Mouse (Mus musculus): Measurements from ENCODE around the gene Aars2. TPM values are rescaled to one million over a fixed set of nuclear protein-coding genes. Genes with fewer than 3 reads are reported as not detected.

Gene Aars2
- polyA plus RNA-seq, 1 experiment from 2014 or later: 25.7 TPM

- no peaks in the 10 kb centered on the region for H3K9me3 ChIP-seq
- H3K9ac ChIP-seq: no peak overlapping the region
- H3K4me1 ChIP-seq: peaks cover 21% of the 10 kb centered on the region
- peaks cover 90% of the 10 kb centered on the region for H3K27me3 ChIP-seq
- ATAC-seq (ENCODE audit: insufficient number of reproducible peaks, insufficient read depth, low FRiP score, low TSS enrichment): no peak
- 19% methylated on average over 1 of the region's 1 CpGs for WGBS
- no peak overlapping the region for H3K4me2 ChIP-seq (replicated peaks)
- H3K27ac ChIP-seq: no peak overlapping the region
- H3K4me3 ChIP-seq: no peak overlapping the region
- H3K36me3 ChIP-seq: peaks cover 8% of the 10 kb centered on the region
These were observed 36.5 kb downstream of the Aars2 start for GRCm38 (mm10) chr17:45543115-45543514.

GRCm38 (mm10) chr17:45544001-45544872 is 37.6 kb downstream of the Aars2 start:
- WGBS: 6% methylated on average over 24 of the region's 24 CpGs
- H3K4me3 ChIP-seq: peak overlapping the region; percentile 19
- H3K9me3 ChIP-seq: no peaks in the 10 kb centered on the region
- peak overlapping the region; percentile 33 for H3K4me2 ChIP-seq (replicated peaks)
- peaks cover 29% of the 10 kb centered on the region for H3K4me1 ChIP-seq
- peaks cover 85% of the 10 kb centered on the region for H3K27me3 ChIP-seq
- H3K9ac ChIP-seq: 0 out of 2 replicates have a peak overlapping the region, but pooled peaks have one; percentile 24
- no peak overlapping the region for H3K27ac ChIP-seq
- H3K36me3 ChIP-seq: peaks cover 8% of the 10 kb centered on the region
- no peak for ATAC-seq (ENCODE audit: insufficient number of reproducible peaks, insufficient read depth, low FRiP score, low TSS enrichment)

DNA sequence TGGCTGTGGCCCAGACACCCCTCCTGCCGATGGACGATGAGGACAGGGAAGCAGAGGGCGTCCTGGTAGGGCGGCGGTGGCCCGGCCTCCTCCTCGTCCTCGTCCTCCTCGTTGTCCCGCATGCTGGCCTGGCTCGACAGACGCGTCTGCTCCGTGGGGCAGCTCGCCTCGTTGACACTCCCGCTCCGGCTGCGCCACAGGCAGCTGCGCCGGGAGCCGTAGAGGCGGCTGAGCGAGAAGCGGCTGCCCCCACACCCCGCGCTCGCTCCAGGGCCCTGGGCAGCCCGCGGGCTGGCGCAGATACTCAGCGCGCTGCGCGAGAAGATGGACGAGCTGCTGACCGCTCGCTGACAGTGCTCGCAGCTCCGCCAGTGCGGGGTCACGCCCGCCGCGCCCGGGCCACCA is 38.2 kb downstream of the Aars2 start:
- H3K27me3 ChIP-seq: peaks cover 79% of the 10 kb centered on the region
- 0 out of 2 replicates have a peak overlapping the region, but pooled peaks have one; percentile 24 for H3K9ac ChIP-seq
- peak overlapping the region; percentile 33 for H3K4me2 ChIP-seq (replicated peaks)
- peak overlapping the region; percentile 19 for H3K4me3 ChIP-seq
- 10% methylated on average over 46 of the region's 46 CpGs for WGBS
- peaks cover 29% of the 10 kb centered on the region for H3K4me1 ChIP-seq
- no peaks in the 10 kb centered on the region for H3K9me3 ChIP-seq
- H3K27ac ChIP-seq: no peak overlapping the region
- peaks cover 8% of the 10 kb centered on the region for H3K36me3 ChIP-seq
- ATAC-seq (ENCODE audit: insufficient number of reproducible peaks, insufficient read depth, low FRiP score, low TSS enrichment): no peak

DNA sequence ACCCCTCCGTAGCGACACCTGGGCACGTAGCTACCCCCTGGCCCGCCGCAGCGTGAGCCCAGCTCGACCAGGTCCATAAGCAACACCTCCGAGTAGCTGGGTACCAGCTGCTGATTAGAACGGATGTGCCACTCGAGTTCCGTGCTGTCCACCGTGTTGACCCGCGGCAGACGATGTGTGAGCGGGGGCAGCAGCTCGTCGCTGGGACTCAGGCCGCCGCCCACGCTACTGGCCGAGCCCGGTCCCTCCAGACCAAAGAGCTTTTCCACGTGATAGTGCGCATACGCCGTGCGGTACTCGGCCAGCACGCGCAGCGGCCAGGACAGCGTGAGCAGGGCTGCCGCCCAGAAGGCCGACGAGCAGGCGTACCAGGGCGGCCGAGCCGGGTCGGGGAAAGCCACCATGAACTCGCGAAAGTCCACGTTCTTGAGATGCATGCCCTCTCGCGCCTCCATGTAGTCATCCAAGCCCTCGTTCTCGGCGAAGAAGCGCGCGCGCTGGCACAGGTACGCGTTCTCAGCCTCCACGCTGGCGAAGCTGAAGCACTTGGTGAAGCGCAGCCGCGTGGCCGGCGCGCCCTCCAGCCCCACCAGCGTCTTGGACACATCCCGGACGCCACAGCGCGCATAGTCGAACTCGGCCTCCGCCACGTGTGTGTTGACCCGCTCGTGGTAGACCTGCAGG is 38.8 kb downstream of the Aars2 start:
- Histone ChIP-seq H3K4me3 (peak overlapping the region; percentile 19), H3K36me3 (peaks cover 8% of the 10 kb centered on the region), H3K27ac (no peak overlapping the region), H3K9ac (peak overlapping the region; percentile 24; the same call in 1 of the 2 replicates), H3K27me3 (peaks cover 74% of the 10 kb centered on the region), H3K4me1 (peaks cover 34% of the 10 kb centered on the region), H3K9me3 (no peaks in the 10 kb centered on the region), H3K4me2 (replicated peaks) (peak overlapping the region; percentile 33)
- 8% methylated on average over 74 of the region's 74 CpGs for WGBS
- ATAC-seq (ENCODE audit: insufficient number of reproducible peaks, insufficient read depth, low FRiP score, low TSS enrichment): no peak

GRCm38 (mm10) chr17:45546941-45547340 is 40.3 kb downstream of the Aars2 start:
- H3K27me3 ChIP-seq: peaks cover 65% of the 10 kb centered on the region
- H3K4me3 ChIP-seq: 0 out of 2 replicates have a peak overlapping the region, but pooled peaks have one; percentile 6
- H3K9ac ChIP-seq: no peak overlapping the region
- H3K27ac ChIP-seq: no peak overlapping the region
- no peak for ATAC-seq (ENCODE audit: insufficient number of reproducible peaks, insufficient read depth, low FRiP score, low TSS enrichment)
- peaks cover 34% of the 10 kb centered on the region for H3K4me1 ChIP-seq
- H3K4me2 ChIP-seq (replicated peaks): no peak overlapping the region
- WGBS: 66% methylated on average over 16 of the region's 16 CpGs
- H3K9me3 ChIP-seq: no peaks in the 10 kb centered on the region
- peaks cover 8% of the 10 kb centered on the region for H3K36me3 ChIP-seq

DNA sequence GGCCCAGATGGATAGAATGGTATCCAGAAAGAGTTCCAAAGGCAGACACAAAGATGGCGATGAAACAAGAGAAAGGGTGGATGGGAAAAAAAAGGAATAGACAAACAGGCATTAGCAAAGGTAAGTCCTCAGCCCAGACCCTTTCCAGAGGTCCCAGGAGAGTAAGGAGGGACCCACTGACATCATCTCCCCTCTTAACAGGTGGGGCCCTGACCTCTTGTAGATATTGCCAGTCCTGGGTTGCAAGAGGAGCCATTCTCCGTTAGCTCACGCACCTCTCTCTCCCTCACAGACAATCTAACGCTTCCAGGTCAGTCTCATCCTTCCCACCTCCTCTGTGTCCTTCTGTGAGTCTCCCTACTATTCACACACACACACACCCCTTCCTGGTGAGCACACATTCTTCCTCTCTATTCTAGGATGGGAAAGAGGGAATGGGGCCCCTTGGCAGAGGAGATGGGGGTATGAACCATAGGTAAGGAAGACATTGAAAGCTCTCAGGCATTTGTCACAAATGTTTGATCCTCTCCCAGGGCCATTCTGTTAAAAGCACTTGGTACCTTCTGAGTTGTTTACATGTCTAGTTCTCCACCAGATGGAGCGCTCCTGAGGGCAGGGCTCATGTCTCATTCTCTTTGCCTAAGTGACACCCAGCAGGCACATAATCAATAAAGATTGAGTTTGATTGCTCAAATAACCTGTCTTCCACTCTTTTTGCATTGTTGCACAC is 41.0 kb downstream of the Aars2 start:
- no peaks in the 10 kb centered on the region for H3K9me3 ChIP-seq
- H3K4me1 ChIP-seq: peaks cover 34% of the 10 kb centered on the region
- no peak overlapping the region for H3K9ac ChIP-seq
- 79% methylated on average over 5 of the region's 5 CpGs for WGBS
- peak overlapping the region; percentile 79; the same call in 1 of the 2 replicates for H3K4me3 ChIP-seq
- no peak overlapping the region for H3K27ac ChIP-seq
- H3K36me3 ChIP-seq: peaks cover 8% of the 10 kb centered on the region
- H3K27me3 ChIP-seq: peaks cover 59% of the 10 kb centered on the region
- peak overlapping the region; percentile 72 for H3K4me2 ChIP-seq (replicated peaks)
- ATAC-seq (ENCODE audit: insufficient number of reproducible peaks, insufficient read depth, low FRiP score, low TSS enrichment): no peak

GRCm38 (mm10) chr17:45548541-45549512 is 42.2 kb downstream of the Aars2 start:
- peaks cover 50% of the 10 kb centered on the region for H3K27me3 ChIP-seq
- peaks cover 8% of the 10 kb centered on the region for H3K36me3 ChIP-seq
- H3K27ac ChIP-seq: peak overlapping the region; percentile 83
- peak overlapping the region; percentile 79 for H3K4me3 ChIP-seq
- ATAC-seq (ENCODE audit: insufficient number of reproducible peaks, insufficient read depth, low FRiP score, low TSS enrichment): peak; percentile 48
- H3K9ac ChIP-seq: peak overlapping the region; percentile 93
- peaks cover 33% of the 10 kb centered on the region for H3K4me1 ChIP-seq
- no peaks in the 10 kb centered on the region for H3K9me3 ChIP-seq
- WGBS: 4% methylated on average over 44 of the region's 68 CpGs
- peak overlapping the region; percentile 72 for H3K4me2 ChIP-seq (replicated peaks)

DNA sequence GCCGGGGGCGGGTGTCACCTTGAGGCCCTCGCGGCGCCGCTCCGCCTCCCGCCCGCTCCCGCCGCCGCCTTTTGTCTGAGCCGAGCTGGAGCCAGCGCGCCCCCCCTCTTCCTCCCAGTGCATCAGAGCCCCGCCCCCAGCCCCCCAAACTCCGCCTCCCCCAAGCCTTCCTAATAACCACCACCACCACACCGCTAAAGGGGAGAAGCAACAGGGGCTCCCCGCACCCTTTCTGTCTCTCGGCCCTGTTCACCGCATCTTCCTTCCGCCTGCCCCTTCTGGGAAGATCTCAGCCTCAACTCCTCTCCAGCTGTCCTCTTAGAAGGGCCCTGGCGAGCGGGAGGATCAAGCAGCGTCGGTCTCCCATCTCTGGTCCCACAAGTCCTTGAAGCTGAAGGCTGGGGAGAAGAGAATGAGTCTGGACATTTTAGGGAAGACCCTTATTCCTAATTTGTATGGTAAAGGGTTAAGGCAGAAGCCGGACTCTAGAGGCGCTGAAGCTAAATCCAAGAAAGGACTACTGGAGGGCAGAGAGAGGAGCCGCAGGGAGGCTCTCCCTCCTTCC is 43.1 kb downstream of the Aars2 start, which contains the start of gene Tmem151b:
Gene Tmem151b (minus strand): TSS at position 61 of the 565 bp plus-strand sequence.
- 1% methylated on average over 12 of the region's 29 CpGs for WGBS
- peaks cover 41% of the 10 kb centered on the region for H3K27me3 ChIP-seq
- peak; percentile 12; the same call in 1 of the 2 replicates for ATAC-seq (ENCODE audit: insufficient number of reproducible peaks, insufficient read depth, low FRiP score, low TSS enrichment)
- peak within 1 kb of the TSS; percentile 79 for H3K4me3 ChIP-seq
- peak within 1 kb of the TSS; percentile 83 for H3K27ac ChIP-seq
- H3K9ac ChIP-seq: peak within 1 kb of the TSS; percentile 93
- peak within 1 kb of the TSS; percentile 72 for H3K4me2 ChIP-seq (replicated peaks)
- no peaks in the 10 kb centered on the region for H3K9me3 ChIP-seq
- H3K4me1 ChIP-seq: peaks cover 26% of the 10 kb centered on the region
- H3K36me3 ChIP-seq: peaks cover 8% of the 10 kb centered on the region

- no peak for ATAC-seq (ENCODE audit: insufficient number of reproducible peaks, insufficient read depth, low FRiP score, low TSS enrichment)
- no peaks in the 10 kb centered on the region for H3K9me3 ChIP-seq
- H3K36me3 ChIP-seq: peaks cover 8% of the 10 kb centered on the region
- H3K4me3 ChIP-seq: peak overlapping the region; percentile 79; the same call in 1 of the 2 replicates
- H3K27ac ChIP-seq: no peak overlapping the region
- H3K4me1 ChIP-seq: peaks cover 21% of the 10 kb centered on the region
- H3K9ac ChIP-seq: peak overlapping the region; percentile 93; the same call in 1 of the 2 replicates
- H3K27me3 ChIP-seq: peaks cover 35% of the 10 kb centered on the region
- WGBS: 33% methylated on average over 5 of the region's 5 CpGs
- H3K4me2 ChIP-seq (replicated peaks): peak overlapping the region; percentile 72
These were observed 43.6 kb downstream of the Aars2 start for GRCm38 (mm10) chr17:45550253-45550652.

DNA sequence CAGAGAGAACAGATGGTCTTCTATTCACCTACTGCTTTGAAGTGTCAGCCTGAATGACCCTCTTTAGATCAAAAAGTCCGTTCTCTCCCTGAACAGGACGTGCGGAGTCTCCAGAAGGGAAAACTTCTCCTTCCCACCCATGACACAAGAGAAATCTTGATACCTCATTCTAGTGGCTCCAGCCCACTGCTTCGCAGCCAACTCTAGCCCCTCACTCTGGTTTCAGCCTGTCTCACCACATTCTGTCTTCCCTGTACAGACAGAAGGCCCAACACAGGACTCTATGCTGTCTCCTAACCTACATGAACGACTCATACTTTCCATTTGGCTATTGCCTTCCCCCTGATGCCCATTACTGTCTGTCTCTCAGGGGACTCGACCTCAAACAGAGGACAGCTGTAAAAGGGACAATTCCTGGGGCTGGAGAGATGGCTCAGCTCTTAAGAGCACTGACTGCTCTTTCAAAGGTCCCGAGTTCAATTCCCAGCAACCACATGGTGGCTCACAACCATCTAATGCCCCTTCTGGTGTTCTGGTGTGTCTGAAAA is 44.7 kb downstream of the Aars2 start:
- Histone ChIP-seq H3K27ac (no peak overlapping the region), H3K4me2 (replicated peaks) (no peak overlapping the region), H3K9me3 (no peaks in the 10 kb centered on the region), H3K4me3 (no peak overlapping the region), H3K4me1 (peaks cover 13% of the 10 kb centered on the region), H3K27me3 (peaks cover 28% of the 10 kb centered on the region), H3K36me3 (peaks cover 4% of the 10 kb centered on the region; the same call in 1 of the 2 replicates), H3K9ac (no peak overlapping the region)
- WGBS: 46% methylated on average over 7 of the region's 7 CpGs
- ATAC-seq (ENCODE audit: insufficient number of reproducible peaks, insufficient read depth, low FRiP score, low TSS enrichment): no peak

All from embryonic facial prominence, embryonic 12.5 days (tissue).